In the genomic region with DNA sequence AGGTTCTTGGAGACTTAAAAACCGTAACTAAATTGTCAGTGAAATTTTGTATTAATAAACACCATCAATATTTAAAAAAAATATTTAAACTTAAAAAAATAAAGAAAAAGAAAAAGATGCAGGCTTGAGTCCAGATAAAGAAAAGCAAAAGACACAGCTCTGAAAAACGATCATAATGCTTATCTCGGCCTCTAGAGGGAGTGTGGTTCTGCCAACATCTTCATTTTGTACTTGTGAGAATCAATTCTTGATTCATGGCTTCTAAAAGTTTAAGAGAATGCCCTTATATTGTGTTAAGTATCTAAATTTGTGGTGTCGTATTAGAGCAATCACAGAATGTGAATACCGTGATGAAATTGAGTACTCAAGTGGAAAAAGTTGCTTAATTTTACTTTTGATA, we compare ENCODE assay signal across 30 mouse cellular contexts. TPM values are rescaled to one million over a fixed set of nuclear protein-coding genes. Genes with fewer than 3 reads are reported as not detected.
DNase-seq lines count a peak whose midpoint lies in the region; ATAC-seq and TF ChIP-seq lines count a peak whose summit lies in the region.
"Had no signal": no experiment of that assay in that cellular context is flagged by ENCODE, and none has a peak within 500 bp of the region (broad histone marks: within the 10 kb centered on the region; RNA-seq: fewer than 3 reads in every experiment).

No protein-coding gene starts in this region.

- no peak overlapping the region for H3K4me3 ChIP-seq in kidney, postnatal 0 days (replicated peaks; ENCODE audit: low read depth, low read length)
- H3K4me3 ChIP-seq in midbrain, postnatal 0 days (ENCODE audit: low read depth, low read length), result no peak overlapping the region
- H3K4me3 ChIP-seq in midbrain, embryonic 13.5 days (replicated peaks), result no peak overlapping the region
- H3K4me3 ChIP-seq: embryonic facial prominence, embryonic 12.5 days; forebrain, embryonic 12.5 days; limb, embryonic 15.5 days; midbrain, embryonic 10.5 days had no signal

- no peak overlapping the region for H3K9ac ChIP-seq in kidney, postnatal 0 days (ENCODE audit: low read depth, low read length)
- no peak overlapping the region for H3K9ac ChIP-seq in midbrain, postnatal 0 days (replicated peaks; ENCODE audit: low read length, poor library complexity, severe bottlenecking)
- no peak overlapping the region for H3K9ac ChIP-seq in midbrain, embryonic 13.5 days (replicated peaks)
- H3K9ac ChIP-seq: embryonic facial prominence, embryonic 12.5 days; forebrain, embryonic 12.5 days; limb, embryonic 15.5 days had no signal

- H3K4me1 ChIP-seq in kidney, postnatal 0 days (replicated peaks; ENCODE audit: insufficient read depth, low read length), result no peaks in the 10 kb centered on the region
- H3K4me1 ChIP-seq in midbrain, postnatal 0 days (ENCODE audit: insufficient read depth, low read length), result no peaks in the 10 kb centered on the region
- H3K4me1 ChIP-seq in midbrain, embryonic 13.5 days (replicated peaks), result no peaks in the 10 kb centered on the region
- H3K4me1 ChIP-seq: embryonic facial prominence, embryonic 12.5 days; forebrain, embryonic 12.5 days; limb, embryonic 15.5 days; midbrain, embryonic 10.5 days had no signal

- WGBS in kidney, postnatal 0 days, result 60% methylated on average over 5 of the region's 5 CpGs
- 70% methylated on average over 5 of the region's 5 CpGs for WGBS in midbrain, postnatal 0 days
- 70% methylated on average over 5 of the region's 5 CpGs for WGBS in midbrain, embryonic 13.5 days

- no peaks in the 10 kb centered on the region for H3K27me3 ChIP-seq in kidney, postnatal 0 days (ENCODE audit: insufficient read depth, low read length)
- no peaks in the 10 kb centered on the region for H3K27me3 ChIP-seq in midbrain, postnatal 0 days (ENCODE audit: insufficient read depth, low read length)
- H3K27me3 ChIP-seq in midbrain, embryonic 13.5 days, result no peaks in the 10 kb centered on the region
- H3K27me3 ChIP-seq: embryonic facial prominence, embryonic 12.5 days; forebrain, embryonic 12.5 days; limb, embryonic 15.5 days had no signal

- DNase-seq in kidney, postnatal 0 days (ENCODE audit: low spot score), result no peak
- DNase-seq in kidney, adult 11 months, result no peak
- no peak for DNase-seq in midbrain, postnatal 0 days (ENCODE audit: low spot score)
- DNase-seq in NIH3T3 (ENCODE audit: low read depth), result peak; percentile 9
- no peak for DNase-seq in brain, embryonic 14.5 days (ENCODE audit: low read depth)
- no peak for DNase-seq in testis, postnatal 14 days (ENCODE audit: low spot score)
- DNase-seq: adrenal gland, postnatal 25 days; cerebellum, adult 11 months; cerebellum, adult 9-11 months; heart, adult 11 months; kidney, adult 8-10 months; kidney, postnatal 14 days; left cerebral cortex, postnatal 4 days; lung, postnatal 10 days; right cerebral cortex, postnatal 25 days; thymus, postnatal 25 days had no signal

- ATAC-seq in kidney, postnatal 0 days (replicated peaks; ENCODE audit: low FRiP score, low read depth), result no peak
- ATAC-seq in midbrain, postnatal 0 days (ENCODE audit: low FRiP score), result no peak
- no peak for ATAC-seq in midbrain, embryonic 13.5 days
- ATAC-seq in inflammation-experienced regulatory T-cells, adult 6 months, result no peak
- ATAC-seq: hindbrain, embryonic 16.5 days had no signal

- TF ChIP-seq POLR2A in brain, embryonic 14.5 days (IDR thresholded peaks at IDR 0.05; ENCODE audit: borderline replicate concordance, extremely low read depth, insufficient read depth, insufficient read length, poor library complexity, severe bottlenecking), result no peak

- no peak overlapping the region for H3K4me2 ChIP-seq in kidney, postnatal 0 days (ENCODE audit: low read length)
- H3K4me2 ChIP-seq in midbrain, postnatal 0 days (ENCODE audit: low read depth, low read length, poor library complexity, severe bottlenecking), result no peak overlapping the region
- no peak overlapping the region for H3K4me2 ChIP-seq in midbrain, embryonic 13.5 days (replicated peaks)
- H3K4me2 ChIP-seq: embryonic facial prominence, embryonic 12.5 days; forebrain, embryonic 12.5 days; heart, embryonic 11.5 days; limb, embryonic 15.5 days had no signal

- no peaks in the 10 kb centered on the region for H3K9me3 ChIP-seq in kidney, postnatal 0 days (replicated peaks; ENCODE audit: low read length)
- H3K9me3 ChIP-seq in midbrain, postnatal 0 days (ENCODE audit: low read length), result no peaks in the 10 kb centered on the region
- no peaks in the 10 kb centered on the region for H3K9me3 ChIP-seq in midbrain, embryonic 13.5 days
- H3K9me3 ChIP-seq: embryonic facial prominence, embryonic 12.5 days; forebrain, embryonic 12.5 days; limb, embryonic 15.5 days; midbrain, embryonic 10.5 days had no signal

- H3K27ac ChIP-seq in kidney, postnatal 0 days, result no peak overlapping the region
- no peak overlapping the region for H3K27ac ChIP-seq in midbrain, postnatal 0 days (ENCODE audit: low read depth, low read length)
- H3K27ac ChIP-seq in midbrain, embryonic 13.5 days, result no peak overlapping the region
- H3K27ac ChIP-seq: embryonic facial prominence, embryonic 12.5 days; forebrain, embryonic 12.5 days; limb, embryonic 15.5 days; midbrain, embryonic 10.5 days had no signal

- no peaks in the 10 kb centered on the region for H3K36me3 ChIP-seq in kidney, postnatal 0 days (ENCODE audit: insufficient read depth, low read length)
- no peaks in the 10 kb centered on the region for H3K36me3 ChIP-seq in midbrain, postnatal 0 days (ENCODE audit: insufficient read depth, low read length)
- H3K36me3 ChIP-seq in midbrain, embryonic 13.5 days, result no peaks in the 10 kb centered on the region
- H3K36me3 ChIP-seq: embryonic facial prominence, embryonic 12.5 days; forebrain, embryonic 12.5 days; limb, embryonic 15.5 days; midbrain, embryonic 10.5 days had no signal

- TF ChIP-seq CTCF in kidney, postnatal 0 days (IDR thresholded peaks at IDR 0.05; ENCODE audit: low read depth), result peak; percentile 48; the same call in 1 of the 2 replicates
- TF ChIP-seq CTCF in midbrain, postnatal 0 days (IDR thresholded peaks at IDR 0.05), result peak; percentile 63
- TF ChIP-seq CTCF in brain, embryonic 14.5 days (IDR thresholded peaks at IDR 0.05; ENCODE audit: borderline replicate concordance, extremely low read depth, insufficient read depth, insufficient read length), result peak; percentile 14; the same call in 1 of the 2 replicates

RNA-seq across cellular contexts. Expression of a gene that starts 40.9 kb away (rescaled TPM):
- polyA plus RNA-seq in kidney, postnatal 0 days (2015; fragmentation: Nextera tagmentation; extraction: Ambion mirVana), result 0.47 and 0.50 TPM in 2 replicates
- total RNA-seq in midbrain, postnatal 0 days (2014; rRNA removed), result 159 and 191 TPM in 2 replicates
- 47.8 and 58.0 TPM in 2 replicates for polyA plus RNA-seq in midbrain, postnatal 0 days (2015; fragmentation: Nextera tagmentation; extraction: Ambion mirVana)
- 27.7 and 28.7 TPM in 2 replicates for polyA plus RNA-seq in midbrain, embryonic 13.5 days (2015; fragmentation: Nextera tagmentation; extraction: Ambion mirVana)
- 29.5 and 54.0 TPM in 2 replicates for polyA plus RNA-seq in brain, embryonic 14.5 days (2012; rRNA removed)
- polyA plus RNA-seq in inflammation-experienced regulatory T-cells, adult 6 months (2017; shearing (Covaris generic)), result not detected
- total RNA-seq: common myeloid progenitor, adult 5-6 weeks; hematopoietic stem cell, adult 5-6 weeks had no signal
- polyA plus RNA-seq: liver, embryonic 16.5 days; spleen, adult 2 months had no signal

RNA-seq across cellular contexts. Expression of a gene that starts 49.5 kb away (rescaled TPM):
- 0.08 and 0.13 TPM in 2 replicates for polyA plus RNA-seq in kidney, postnatal 0 days (2015; fragmentation: Nextera tagmentation; extraction: Ambion mirVana)
- 84.4 and 88.7 TPM in 2 replicates for total RNA-seq in midbrain, postnatal 0 days (2014; rRNA removed)
- 88.1 and 90.8 TPM in 2 replicates for polyA plus RNA-seq in midbrain, postnatal 0 days (2015; fragmentation: Nextera tagmentation; extraction: Ambion mirVana)
- polyA plus RNA-seq in midbrain, embryonic 13.5 days (2015; fragmentation: Nextera tagmentation; extraction: Ambion mirVana), result 8.3 and 9.6 TPM in 2 replicates
- 20.7 and 22.7 TPM in 2 replicates for polyA plus RNA-seq in brain, embryonic 14.5 days (2012; rRNA removed)
- polyA plus RNA-seq in inflammation-experienced regulatory T-cells, adult 6 months (2017; shearing (Covaris generic)), result not detected
- total RNA-seq: common myeloid progenitor, adult 5-6 weeks; gastrocnemius, adult 8-10 months; hematopoietic stem cell, adult 5-6 weeks had no signal
- polyA plus RNA-seq: heart, embryonic 11.5 days; heart, postnatal 0 days; liver, embryonic 16.5 days; spleen, adult 2 months had no signal

Comparison
In these comparisons a context has a peak if more than half of its experiments do, and no peak if none do; other contexts are left out.
1. RNA of a gene that starts 40.9 kb away (polyA plus RNA-seq): 47.8 to 58.0 TPM in midbrain, postnatal 0 days, 29.5 to 54.0 TPM in brain, embryonic 14.5 days and 27.7 to 28.7 TPM in midbrain, embryonic 13.5 days; 0.47 to 0.50 TPM in kidney, postnatal 0 days and not detected in inflammation-experienced regulatory T-cells, adult 6 months; every median in the first group is over 10 times any median in the second.
2. Peak in every context shown above with its lines, with median percentiles within 50 percentile points of each other: CTCF ChIP-seq.